Mouse (Mus musculus): ENCODE results near the gene Ctsd.

GRCm38 (mm10) chr7:142385742-142386403 is 2.0 kb downstream of the Ctsd start:
- TF ChIP-seq CTCF (IDR thresholded peaks at IDR 0.05; ENCODE audit: insufficient read depth, low read length): no peak
- TF ChIP-seq POLR2A (IDR thresholded peaks at IDR 0.05; ENCODE audit: borderline replicate concordance, extremely low read depth, low read depth, low read length): no peak
